Mouse (Mus musculus) forebrain, embryonic 11.5 days (tissue): ENCODE measurements at regions not wholly inside any gene's neighbourhood (a gene's known extent, or its start where the extent isn't known, plus 50 kb on each side); places are given as distances from the start of the nearest gene placed in this dataset.

Experiments used
- ATAC-seq: fragments of 200-750 bp; cut with Nextera tagmentation; replicated peaks from 2 replicates; pipeline ENCODE4 v1.8.0; 2017; ENCODE audit warnings: moderate TSS enrichment; ENCODE audit not compliant: low FRiP score
- DNase-seq: peaks from one replicate; pipeline ENCODE4 v3.0.0-alpha.2; 2017; ENCODE audit warnings: low spot score
- H3K27ac ChIP-seq: fragments of 300-500 bp; sonication (generic); 2 replicates; pipeline ENCODE4 v1.5.1; 2014; ENCODE audit warnings: low read depth, low read length
- H3K27me3 ChIP-seq: fragments of 300-500 bp; sonication (generic); 2 replicates; pipeline ENCODE4 v1.6.1; 2014; ENCODE audit warnings: mild to moderate bottlenecking, low read length, mixed read lengths; ENCODE audit not compliant: control insufficient read depth, insufficient read depth
- H3K36me3 ChIP-seq: fragments of 300-500 bp; sonication (generic); 2 replicates; pipeline ENCODE4 v1.6.1; 2014; ENCODE audit warnings: mild to moderate bottlenecking, low read length, moderate library complexity, mixed read lengths; ENCODE audit not compliant: control insufficient read depth, insufficient read depth
- H3K4me1 ChIP-seq: fragments of 300-500 bp; sonication (generic); replicated peaks from 2 replicates; pipeline ENCODE4 v1.6.1; 2014; ENCODE audit warnings: low read length, mixed read lengths; ENCODE audit not compliant: control insufficient read depth, insufficient read depth
- H3K4me2 ChIP-seq: fragments of 300-500 bp; sonication (generic); 2 replicates; pipeline ENCODE4 v1.6.1; 2014; ENCODE audit warnings: low read depth, mild to moderate bottlenecking, low read length, moderate library complexity, mixed read lengths; ENCODE audit not compliant: severe bottlenecking
- H3K4me3 ChIP-seq: fragments of 300-500 bp; sonication (generic); 2 replicates; pipeline ENCODE4 v1.5.1; 2014; ENCODE audit warnings: low read depth, low read length
- H3K9ac ChIP-seq: fragments of 300-500 bp; sonication (generic); 2 replicates; pipeline ENCODE4 v1.6.1; 2014; ENCODE audit warnings: low read length
- H3K9me3 ChIP-seq: fragments of 300-500 bp; sonication (generic); 2 replicates; pipeline ENCODE4 v1.6.1; 2016; ENCODE audit warnings: low read length, mixed read lengths; ENCODE audit not compliant: control insufficient read depth
- WGBS: fragments of 180-500 bp; shearing (Covaris S2); extraction: QIAGEN DNeasy Blood & Tissue Kit; methylation state at CpG from one replicate; pipeline ENCODE4 v1.1.7; 2014; 5-methylcytosine and 5-hydroxymethylcytosine counted together

- WGBS, result 95% methylated on average over 2 of the region's 2 CpGs
- H3K4me1 ChIP-seq, result no peaks in the 10 kb centered on the region
- no peak for ATAC-seq
- no peak overlapping the region for H3K9ac ChIP-seq
- no peak overlapping the region for H3K27ac ChIP-seq
- no peaks in the 10 kb centered on the region for H3K36me3 ChIP-seq
- H3K4me3 ChIP-seq, result no peak overlapping the region
- DNase-seq, result no peak
- no peaks in the 10 kb centered on the region for H3K27me3 ChIP-seq
- no peak overlapping the region for H3K4me2 ChIP-seq
- no peaks in the 10 kb centered on the region for H3K9me3 ChIP-seq
Observed at GRCm38 (mm10) chr8:11084051-11084533, 75.8 kb upstream of the Irs2 start.

- no peaks in the 10 kb centered on the region for H3K27me3 ChIP-seq
- ATAC-seq, result no peak
- H3K27ac ChIP-seq, result no peak overlapping the region
- 89% methylated on average over 2 of the region's 2 CpGs for WGBS
- no peak overlapping the region for H3K9ac ChIP-seq
- H3K9me3 ChIP-seq, result no peaks in the 10 kb centered on the region
- H3K4me3 ChIP-seq, result no peak overlapping the region
- H3K4me1 ChIP-seq, result no peaks in the 10 kb centered on the region
- DNase-seq, result no peak
- no peak overlapping the region for H3K4me2 ChIP-seq
- no peaks in the 10 kb centered on the region for H3K36me3 ChIP-seq
Observed at GRCm38 (mm10) chr8:11080813-11081212, 72.6 kb upstream of the Irs2 start.

- Histone ChIP-seq H3K4me1 (no peaks in the 10 kb centered on the region), H3K9me3 (no peaks in the 10 kb centered on the region), H3K36me3 (no peaks in the 10 kb centered on the region), H3K9ac (no peak overlapping the region), H3K4me2 (no peak overlapping the region), H3K4me3 (no peak overlapping the region), H3K27me3 (no peaks in the 10 kb centered on the region), H3K27ac (no peak overlapping the region)
- WGBS, result 85% methylated on average over 11 of the region's 11 CpGs
- ATAC-seq, result no peak
- DNase-seq, result no peak
Observed at GRCm38 (mm10) chr8:11079805-11080204, 71.5 kb upstream of the Irs2 start.

GRCm38 (mm10) chr8:11077138-11077537 lies 68.9 kb upstream of the Irs2 start:
- 94% methylated on average over 9 of the region's 9 CpGs for WGBS
- no peaks in the 10 kb centered on the region for H3K9me3 ChIP-seq
- H3K27me3 ChIP-seq, result no peaks in the 10 kb centered on the region
- no peak overlapping the region for H3K4me2 ChIP-seq
- H3K36me3 ChIP-seq, result no peaks in the 10 kb centered on the region
- DNase-seq (no peak), ATAC-seq (no peak)
- H3K4me1 ChIP-seq, result no peaks in the 10 kb centered on the region
- H3K9ac ChIP-seq, result no peak overlapping the region
- no peak overlapping the region for H3K27ac ChIP-seq
- no peak overlapping the region for H3K4me3 ChIP-seq

DNA sequence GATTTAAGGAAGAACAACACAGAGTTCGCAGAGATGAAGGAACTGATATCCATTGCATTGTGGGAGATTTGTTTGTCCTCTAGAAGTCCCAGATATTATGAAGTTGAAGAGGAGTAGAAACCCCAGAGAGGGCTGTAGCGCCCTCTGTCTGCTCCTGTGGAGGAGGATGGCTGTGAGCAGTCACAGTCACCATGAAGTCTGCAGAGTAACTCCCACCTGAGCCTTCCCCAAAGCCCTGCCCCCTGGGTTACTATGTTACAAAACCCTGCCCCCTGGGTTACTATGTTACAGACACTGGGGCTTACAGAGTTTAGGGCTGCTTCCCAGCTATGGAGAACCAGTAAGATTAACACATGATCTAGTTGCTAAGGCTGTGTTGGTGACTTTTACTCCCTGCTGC lies 62.9 kb upstream of the Irs2 start:
- Histone ChIP-seq H3K4me2 (no peak overlapping the region), H3K4me1 (no peaks in the 10 kb centered on the region), H3K27me3 (no peaks in the 10 kb centered on the region), H3K9me3 (no peaks in the 10 kb centered on the region), H3K36me3 (no peaks in the 10 kb centered on the region), H3K4me3 (no peak overlapping the region), H3K9ac (no peak overlapping the region), H3K27ac (no peak overlapping the region)
- no peak for ATAC-seq
- 64% methylated on average over 2 of the region's 2 CpGs for WGBS
- no peak for DNase-seq

GRCm38 (mm10) chr8:11067450-11067849 lies 59.2 kb upstream of the Irs2 start:
- Histone ChIP-seq H3K4me1 (no peaks in the 10 kb centered on the region), H3K9me3 (no peaks in the 10 kb centered on the region), H3K27me3 (no peaks in the 10 kb centered on the region), H3K36me3 (no peaks in the 10 kb centered on the region), H3K4me2 (no peak overlapping the region), H3K9ac (no peak overlapping the region), H3K27ac (no peak overlapping the region), H3K4me3 (no peak overlapping the region)
- no peak for ATAC-seq
- 92% methylated on average over 7 of the region's 7 CpGs for WGBS
- no peak for DNase-seq

DNA sequence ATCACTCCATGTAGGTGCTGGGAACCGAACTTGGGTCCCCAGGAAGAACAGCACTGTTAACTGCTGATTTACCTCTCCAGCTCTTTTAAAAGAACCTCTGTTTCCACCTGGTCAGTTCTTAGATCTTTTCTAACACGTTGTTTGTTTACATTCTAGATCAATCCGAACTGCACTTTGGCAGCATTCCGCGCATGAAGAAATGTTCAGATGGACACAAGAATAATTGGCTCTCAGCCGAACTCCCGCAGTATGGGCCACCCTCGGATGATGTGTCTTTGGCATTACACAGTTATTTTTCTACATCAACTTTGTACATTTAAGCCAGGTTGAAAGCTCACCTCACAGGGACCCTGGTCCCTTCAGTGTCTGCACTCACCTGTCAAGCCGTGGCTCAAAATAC lies 57.7 kb upstream of the Irs2 start:
- H3K9ac ChIP-seq, result no peak overlapping the region
- no peak overlapping the region for H3K4me2 ChIP-seq
- ATAC-seq (no peak), DNase-seq (no peak)
- no peaks in the 10 kb centered on the region for H3K9me3 ChIP-seq
- H3K4me3 ChIP-seq, result no peak overlapping the region
- no peaks in the 10 kb centered on the region for H3K4me1 ChIP-seq
- 92% methylated on average over 9 of the region's 9 CpGs for WGBS
- no peaks in the 10 kb centered on the region for H3K36me3 ChIP-seq
- H3K27ac ChIP-seq, result no peak overlapping the region
- no peaks in the 10 kb centered on the region for H3K27me3 ChIP-seq

GRCm38 (mm10) chr8:11065303-11065702 lies 57.0 kb upstream of the Irs2 start:
- no peak overlapping the region for H3K9ac ChIP-seq
- WGBS, result 81% methylated on average over 4 of the region's 4 CpGs
- no peaks in the 10 kb centered on the region for H3K4me1 ChIP-seq
- H3K27ac ChIP-seq, result no peak overlapping the region
- H3K36me3 ChIP-seq, result no peaks in the 10 kb centered on the region
- no peaks in the 10 kb centered on the region for H3K27me3 ChIP-seq
- ATAC-seq, result no peak
- no peak overlapping the region for H3K4me2 ChIP-seq
- H3K9me3 ChIP-seq, result no peaks in the 10 kb centered on the region
- no peak overlapping the region for H3K4me3 ChIP-seq
- DNase-seq, result no peak

DNA sequence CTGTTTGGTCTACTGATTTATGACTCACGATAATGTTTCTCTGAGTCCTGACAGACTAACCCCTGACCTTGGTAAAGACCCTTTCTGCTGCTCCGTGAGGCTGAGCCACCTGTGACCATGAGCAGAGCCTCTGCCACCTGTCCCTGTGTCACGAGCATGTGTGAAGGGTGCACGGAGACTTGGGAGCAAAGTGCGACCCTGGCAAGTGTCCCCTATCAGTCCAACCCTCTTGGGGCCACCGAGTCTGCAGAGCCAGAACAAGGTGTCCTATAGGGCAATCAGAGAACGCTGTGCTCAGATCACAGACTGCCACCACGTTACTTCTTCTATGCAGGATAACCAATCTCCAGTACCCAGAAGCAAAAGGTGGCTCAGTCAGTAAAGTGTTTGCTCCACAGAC lies 54.8 kb upstream of the Irs2 start:
- Histone ChIP-seq H3K4me1 (no peaks in the 10 kb centered on the region), H3K36me3 (no peaks in the 10 kb centered on the region), H3K27ac (no peak overlapping the region), H3K4me3 (no peak overlapping the region), H3K9ac (no peak overlapping the region), H3K27me3 (no peaks in the 10 kb centered on the region), H3K4me2 (no peak overlapping the region), H3K9me3 (no peaks in the 10 kb centered on the region)
- DNase-seq (no peak), ATAC-seq (no peak)
- 86% methylated on average over 8 of the region's 8 CpGs for WGBS
